Mouse (Mus musculus) heart, postnatal 10 days (tissue): ENCODE results near the gene P2rx2. TPM values are rescaled to one million over a fixed set of nuclear protein-coding genes. Genes with fewer than 3 reads are reported as not detected.
A peak's percentile ranks its signal among the peaks of the same experiment; 100 is the strongest.

Source experiments
- DNase-seq, 2 experiments: peaks; one replicate each; pipeline ENCODE4 v3.0.0; 2021
- intact Hi-C: fragments of 180-260 bp; cut with DNase I; formaldehyde crosslinking; loops from one replicate; pipeline ENCODE4 v1.15.1; 2025
- total RNA-seq, 2 experiments: library from RNA; stranded (reverse); gene quantifications; 2 replicates each; pipeline ENCODE4 v1.2.3; 2021

Gene P2rx2
- total RNA-seq: not detected

GRCm38 (mm10) chr5:110342648-110343284 lies at the start of gene P2rx2:
P2rx2 (minus strand) TSS chr5:110343212.
- intact Hi-C loops: no loop called here
- peak; percentile 39 for DNase-seq

DNA sequence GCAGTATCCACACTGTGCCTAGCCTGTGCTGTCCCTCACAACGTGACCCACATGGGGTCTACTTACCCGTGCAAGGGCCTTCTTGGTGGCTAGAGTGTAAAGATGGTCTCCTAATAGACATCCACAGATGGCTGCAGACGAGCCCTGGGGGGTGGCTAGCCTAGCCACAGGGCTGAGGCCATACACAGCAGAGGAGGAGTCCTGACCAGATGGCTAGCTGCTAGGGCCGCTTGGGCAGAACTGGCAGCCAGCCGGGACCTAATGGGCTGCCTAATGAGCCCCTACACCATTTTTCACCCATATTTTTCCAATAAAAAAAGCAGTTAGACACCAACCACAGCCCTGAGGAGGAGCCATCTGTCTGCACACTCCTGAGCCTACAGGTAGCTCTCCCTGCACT lies 49.7 kb upstream of the P2rx2 start:
- intact Hi-C loops: no loop called here
- no peak for DNase-seq

GRCm38 (mm10) chr5:110390631-110391030 lies 47.6 kb upstream of the P2rx2 start:
- peak; percentile 26 to 42 for DNase-seq
- intact Hi-C loops: no loop called here

- no peak for DNase-seq
- intact Hi-C loops: no loop called here
Observed at GRCm38 (mm10) chr5:110387332-110387731, 44.3 kb upstream of the P2rx2 start.

- peak; percentile 79 to 80 for DNase-seq
Observed at GRCm38 (mm10) chr5:110386371-110387330, 43.6 kb upstream of the P2rx2 start.

DNA sequence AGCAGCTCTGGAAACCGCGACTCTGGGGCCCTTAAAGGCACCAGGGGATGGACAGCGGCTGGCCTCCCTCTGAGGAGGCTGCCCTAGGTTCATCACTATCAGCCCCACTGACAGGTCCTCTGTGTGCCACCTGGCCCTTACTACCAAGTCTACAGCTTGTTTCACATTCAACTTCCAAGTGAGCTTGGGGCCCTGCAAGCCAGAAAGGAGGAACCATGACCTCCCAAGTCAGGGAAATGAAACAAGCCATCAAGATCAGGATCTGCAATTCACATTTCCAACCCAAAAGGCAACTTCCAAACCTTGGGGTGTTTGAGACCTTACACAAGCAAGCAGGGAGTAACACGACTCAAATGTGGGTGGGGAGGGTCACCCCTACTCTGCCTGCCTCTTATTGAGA lies 42.3 kb upstream of the P2rx2 start:
- intact Hi-C loops: no loop called here
- DNase-seq: no peak

More at GRCm38 (mm10) chr5:110386371-110387330, 43.6 kb upstream of the P2rx2 start:
- intact Hi-C loops: no loop called here

DNA sequence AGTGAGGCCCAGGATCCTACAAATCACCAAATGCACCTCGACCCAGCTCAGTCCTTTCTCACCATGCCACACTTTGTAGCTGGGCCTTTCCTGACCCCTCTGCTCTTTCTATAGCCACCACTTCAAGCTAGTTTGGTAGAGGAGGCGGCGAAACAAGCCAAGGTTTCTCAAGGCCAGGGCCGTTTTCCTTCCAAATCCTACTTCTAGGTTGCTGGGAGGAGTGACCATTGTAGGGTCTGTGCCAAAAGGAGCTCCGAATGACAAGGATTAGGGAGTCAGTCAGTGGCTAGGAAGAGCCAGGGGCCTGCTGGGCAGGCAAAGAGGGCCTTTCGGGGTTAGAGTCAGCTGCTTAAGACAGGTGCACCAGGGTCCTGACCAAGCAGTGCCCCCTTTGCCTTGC lies 41.5 kb upstream of the P2rx2 start:
- peak in 1 of 2 experiments; percentile 14 for DNase-seq
- intact Hi-C loops: no loop called here

DNA sequence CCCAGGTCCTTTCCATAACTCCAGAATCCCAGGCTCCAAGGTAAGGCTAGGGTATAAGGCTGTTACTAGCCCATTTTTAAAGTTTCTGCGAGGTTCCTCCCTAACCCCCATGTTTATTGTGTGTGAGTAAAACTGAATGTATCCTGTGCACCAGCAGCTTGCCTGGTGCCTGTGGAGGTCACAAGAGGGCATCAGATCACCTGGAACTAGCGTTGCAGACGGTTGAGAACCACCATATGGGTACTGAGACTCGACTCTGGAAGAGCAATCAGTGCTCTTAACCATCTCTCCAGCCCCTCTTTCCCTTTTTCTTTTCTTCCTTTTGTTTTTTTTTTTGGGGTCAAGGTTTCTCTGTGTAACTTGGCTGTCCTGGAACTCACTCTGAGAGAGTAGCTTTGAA lies 36.8 kb upstream of the P2rx2 start:
- intact Hi-C loops: loop anchor here (5.0 kb wide), 1 partner anchor 257 kb away; no protein-coding TSS in a partner anchor
- DNase-seq: no peak

- no peak for DNase-seq
- intact Hi-C loops: loop anchor here (5.0 kb wide), 1 partner anchor 258 kb away; no protein-coding TSS in a partner anchor
Observed at GRCm38 (mm10) chr5:110379086-110379485, 36.1 kb upstream of the P2rx2 start.

DNA sequence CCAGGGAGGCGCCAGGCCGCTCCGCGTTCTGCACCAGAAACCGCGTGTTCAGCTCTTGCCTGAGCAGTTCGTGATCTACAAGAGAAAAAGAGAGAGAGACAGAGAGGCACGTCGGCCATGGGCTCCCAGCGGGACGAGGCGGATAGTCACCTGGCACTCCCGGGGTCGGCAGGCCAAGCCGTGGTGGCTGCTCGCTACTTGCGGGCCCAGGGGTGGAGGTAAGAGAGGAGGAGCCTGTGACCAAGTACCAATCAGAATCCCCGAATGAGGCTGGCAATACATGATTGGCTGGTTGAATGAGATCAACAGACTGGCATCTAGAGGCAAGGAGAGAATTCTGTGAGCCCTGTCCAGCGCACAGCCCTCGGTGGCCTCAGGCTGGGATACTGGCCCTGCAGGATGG lies 35.2 kb upstream of the P2rx2 start:
- intact Hi-C loops: loop anchor here (5.0 kb wide), 1 partner anchor 259 kb away; no protein-coding TSS in a partner anchor
- no peak for DNase-seq

DNA sequence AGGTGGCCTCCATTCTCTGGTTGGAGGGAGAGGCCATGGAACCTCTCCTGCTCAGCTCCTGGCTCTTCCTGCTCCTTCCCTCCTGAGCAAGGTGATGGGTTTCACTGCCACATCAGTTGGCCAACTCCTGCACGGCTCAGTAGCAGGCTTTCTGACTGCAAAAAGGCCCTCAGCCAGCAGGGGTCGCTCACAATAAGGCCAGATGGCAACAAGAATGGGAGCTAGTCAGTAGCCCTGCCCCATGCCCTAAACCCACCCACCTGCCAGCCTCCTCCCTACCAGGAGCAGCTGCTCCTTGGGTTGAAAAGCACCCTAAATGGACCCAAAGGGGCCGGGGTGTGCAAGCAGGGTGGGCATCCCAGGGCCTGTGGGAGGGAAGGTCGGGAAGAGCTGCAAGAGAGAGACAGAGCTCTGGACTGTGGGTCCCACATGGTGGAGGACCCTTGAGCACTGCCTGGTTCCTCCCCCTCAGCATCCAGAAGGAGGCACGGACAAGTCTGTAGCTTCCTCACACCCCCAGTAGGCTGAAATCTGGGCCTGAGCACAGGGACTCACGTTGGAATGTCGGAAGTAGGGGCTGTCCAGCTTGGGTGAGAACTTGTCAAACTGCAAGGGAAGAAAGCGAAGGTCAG lies 33.9 kb upstream of the P2rx2 start:
- intact Hi-C loops: loop anchor here (2.0 to 5.0 kb wide), 2 partner anchors 52 to 260 kb away; no protein-coding TSS in a partner anchor

DNA sequence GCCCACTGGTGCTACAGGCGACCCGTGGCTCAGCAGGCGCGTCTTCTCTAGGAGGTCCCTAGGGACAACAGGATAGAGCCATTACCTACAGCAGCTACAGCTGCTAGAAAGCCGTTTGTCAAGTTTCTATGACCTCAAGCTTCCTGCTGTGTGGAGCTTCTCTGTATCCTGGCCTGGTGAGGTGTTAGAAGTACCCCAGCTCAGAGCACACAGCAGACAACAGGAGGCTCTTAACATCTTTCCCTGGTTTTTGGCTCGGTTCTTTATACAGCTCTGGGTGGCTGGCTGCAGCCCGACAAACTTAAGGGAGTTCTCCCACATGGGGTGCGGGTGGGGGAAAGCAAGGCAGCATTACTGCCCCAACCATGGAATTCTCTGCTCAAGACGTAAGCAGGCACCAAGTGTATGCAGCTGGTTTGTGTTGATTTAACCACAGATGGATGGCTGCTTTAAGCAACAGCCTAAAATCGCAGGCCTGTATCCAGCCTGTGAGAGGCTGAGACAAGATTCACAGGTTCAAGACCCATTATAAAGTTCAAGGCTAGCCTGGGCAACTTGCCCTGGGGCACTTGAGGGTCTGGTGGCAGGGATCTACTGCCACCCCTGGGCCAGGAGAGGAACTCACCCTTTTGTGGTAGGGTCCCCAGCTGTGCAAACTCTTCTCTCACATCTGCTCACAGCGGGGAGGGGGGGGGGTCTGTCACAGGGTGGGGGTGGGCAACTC lies 21.0 kb upstream of the P2rx2 start:
- DNase-seq: peak; percentile 8 to 29
- intact Hi-C loops: no loop called here

More for the DNA sequence above, 33.9 kb upstream of the P2rx2 start:
- DNase-seq: peak; percentile 73 to 86

- intact Hi-C loops: no loop called here
Observed at GRCm38 (mm10) chr5:110363179-110363821, 20.3 kb upstream of the P2rx2 start.

DNA sequence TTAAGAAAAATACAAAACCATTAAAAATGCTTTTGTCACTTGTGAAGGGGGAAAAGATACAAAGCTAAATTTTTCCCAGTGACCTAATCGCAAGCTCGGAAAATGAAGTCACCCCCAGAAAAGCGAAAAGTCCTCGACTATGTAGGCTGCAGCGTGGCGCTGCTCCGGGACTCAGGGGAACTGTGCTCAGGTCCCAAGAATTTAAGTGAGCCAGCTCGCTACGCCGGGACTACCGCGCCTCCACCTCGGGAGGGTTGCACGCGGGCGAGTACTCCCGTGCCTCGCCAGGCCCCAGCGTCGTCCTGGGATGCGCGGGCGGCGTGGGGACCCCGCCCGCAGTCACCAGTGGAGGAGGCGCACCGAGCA lies 19.8 kb upstream of the P2rx2 start:
- DNase-seq: no peak

More at GRCm38 (mm10) chr5:110363179-110363821, 20.3 kb upstream of the P2rx2 start:
- DNase-seq: peak; percentile 85 to 87

DNA sequence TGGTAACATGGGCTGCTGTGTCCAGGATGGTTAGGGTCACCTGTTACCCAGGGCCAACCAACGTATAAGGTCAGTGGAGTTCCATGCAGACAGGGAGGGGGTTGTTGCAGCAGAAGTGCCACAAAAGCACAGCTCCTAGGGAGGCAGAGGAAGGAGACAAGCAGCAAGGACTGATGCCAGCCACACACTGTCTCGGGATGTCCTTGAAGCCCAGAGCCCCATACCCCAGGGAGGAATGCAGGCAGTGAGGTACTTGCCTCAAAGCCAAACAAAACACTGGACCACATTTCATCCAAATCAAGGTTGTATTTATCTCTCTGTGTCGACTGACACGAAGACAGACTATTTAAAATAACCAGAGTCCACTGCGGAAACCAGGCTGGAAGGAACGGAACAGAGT lies 18.5 kb upstream of the P2rx2 start:
- no peak for DNase-seq
- intact Hi-C loops: no loop called here

More for the DNA sequence above, 19.8 kb upstream of the P2rx2 start:
- intact Hi-C loops: no loop called here

DNA sequence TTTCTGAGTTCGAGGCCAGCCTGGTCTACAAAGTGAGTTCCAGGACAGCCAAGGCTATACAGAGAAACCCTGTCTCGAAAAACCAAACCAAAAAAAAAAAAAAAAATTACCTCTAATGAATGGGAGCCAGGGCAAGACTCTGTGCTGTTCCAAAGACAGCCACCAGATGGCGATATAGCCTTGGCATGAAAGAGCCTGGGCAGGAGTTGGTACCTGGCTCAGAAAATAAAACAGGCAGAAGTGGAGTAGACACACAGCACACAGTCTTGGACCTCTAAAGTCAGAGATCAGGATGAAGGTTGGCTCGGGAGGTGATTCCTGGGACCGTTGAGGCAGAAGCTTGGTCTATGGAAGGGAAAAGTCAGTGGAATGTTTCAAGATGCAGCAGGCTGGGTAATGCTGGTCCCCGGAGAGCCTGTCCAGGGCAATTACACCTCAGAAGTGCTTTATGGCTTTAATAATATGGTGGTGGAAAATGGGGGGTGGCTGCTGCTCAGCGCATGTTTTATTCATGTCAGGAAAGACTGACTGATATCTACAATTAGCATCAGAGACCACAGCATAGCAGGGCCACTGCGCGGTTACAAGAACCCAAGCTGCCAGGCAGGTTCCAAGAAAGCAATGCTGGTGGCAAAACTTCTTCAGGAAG lies 14.6 kb upstream of the P2rx2 start:
- DNase-seq: peak; percentile 79 to 89
- intact Hi-C loops: loop anchor here (1.0 to 2.0 kb wide), 3 partner anchors 72 to 279 kb away; no protein-coding TSS in a partner anchor

- DNase-seq: peak; percentile 36 to 53
- intact Hi-C loops: no loop called here
Observed at GRCm38 (mm10) chr5:110354716-110355115, 11.7 kb upstream of the P2rx2 start.

GRCm38 (mm10) chr5:110347006-110347405 lies 4.0 kb upstream of the P2rx2 start:
- intact Hi-C loops: no loop called here
- DNase-seq: no peak

- DNase-seq: no peak
- intact Hi-C loops: no loop called here
Observed at GRCm38 (mm10) chr5:110345553-110345952, 2.5 kb upstream of the P2rx2 start.
